In the genomic region with DNA sequence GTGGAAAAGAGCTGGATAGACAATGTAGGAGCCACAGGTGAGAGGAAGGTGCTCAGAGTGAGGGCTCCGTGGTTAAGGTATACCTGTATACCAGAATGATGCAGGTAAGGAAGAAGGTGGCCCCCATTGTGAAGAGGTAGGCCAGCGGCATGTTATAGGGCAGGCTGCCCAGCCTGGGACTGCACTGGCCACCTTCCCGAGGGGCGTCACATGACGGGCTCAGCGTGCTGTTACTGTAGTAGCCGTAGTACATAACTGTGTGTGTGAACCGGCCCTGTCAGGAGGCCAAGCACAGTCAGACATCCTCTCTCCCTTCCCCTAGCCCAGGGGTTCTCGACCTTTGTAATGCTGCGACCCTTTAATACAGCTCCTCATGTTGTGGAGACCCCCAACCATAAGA, we compare ENCODE assay signal across 28 mouse cellular contexts. TPM values are rescaled to one million over a fixed set of nuclear protein-coding genes. Genes with fewer than 3 reads are reported as not detected.
A peak's percentile ranks its signal among the peaks of the same experiment; 100 is the strongest.
DNase-seq lines count a peak whose midpoint lies in the region; ATAC-seq lines count a peak whose summit lies in the region.
"Had no signal": no experiment of that assay in that cellular context is flagged by ENCODE, and none has a peak within 500 bp of the region (broad histone marks: within the 10 kb centered on the region; RNA-seq: fewer than 3 reads in every experiment).

No protein-coding gene starts in this region.

- DNase-seq in heart, adult 11 months: peak; percentile 95
- DNase-seq in heart, postnatal 25 days (ENCODE audit: low spot score): no peak
- peak; percentile 25 for DNase-seq in heart, adult 8-10 months (ENCODE audit: low spot score)
- no peak for DNase-seq in heart, embryonic 10.5 days (ENCODE audit: low spot score)
- DNase-seq: adrenal gland, adult 2 months; adrenal gland, postnatal 14 days; cerebellum, adult 11 months; cerebellum, adult 8-10 months; embryo, embryonic 11 days; gastrocnemius, postnatal 25 days; kidney, adult 11 months; kidney, adult 8-10 months had no signal

- intact Hi-C loops in heart, postnatal 25 days (cut with DNase I): no loop called here

- WGBS in heart, embryonic 10.5 days: 90% methylated on average over 10 of the region's 10 CpGs

- no peaks in the 10 kb centered on the region for H3K27me3 ChIP-seq in heart, embryonic 10.5 days (ENCODE audit: insufficient read depth, poor library complexity, severe bottlenecking)
- no peaks in the 10 kb centered on the region for H3K27me3 ChIP-seq in megakaryocyte, embryonic 14.5 days (replicated peaks)
- H3K27me3 ChIP-seq: embryonic facial prominence, embryonic 13.5 days; heart, embryonic 13.5 days; intestine, embryonic 15.5 days had no signal

- H3K4me3 ChIP-seq in heart, embryonic 10.5 days: no peak overlapping the region
- H3K4me3 ChIP-seq in megakaryocyte, embryonic 14.5 days (replicated peaks): peak overlapping the region; percentile 65
- H3K4me3 ChIP-seq: embryonic facial prominence, embryonic 10.5 days; embryonic facial prominence, embryonic 13.5 days; erythroblast, embryonic 14.5 days; forebrain, embryonic 12.5 days; forebrain, embryonic 15.5 days; heart, embryonic 13.5 days; hindbrain, embryonic 10.5 days; hindbrain, embryonic 13.5 days; intestine, embryonic 15.5 days had no signal

- no peak overlapping the region for H3K27ac ChIP-seq in heart, embryonic 10.5 days
- H3K27ac ChIP-seq: embryonic facial prominence, embryonic 10.5 days; embryonic facial prominence, embryonic 13.5 days; forebrain, embryonic 12.5 days; forebrain, embryonic 15.5 days; heart, embryonic 13.5 days; hindbrain, embryonic 13.5 days; intestine, embryonic 15.5 days had no signal

- H3K4me1 ChIP-seq in heart, embryonic 10.5 days: peaks cover 32% of the 10 kb centered on the region
- H3K4me1 ChIP-seq in megakaryocyte, embryonic 14.5 days: peaks cover 90% of the 10 kb centered on the region

- no peaks in the 10 kb centered on the region for H3K9me3 ChIP-seq in heart, embryonic 10.5 days
- H3K9me3 ChIP-seq in megakaryocyte, embryonic 14.5 days: no peaks in the 10 kb centered on the region
- H3K9me3 ChIP-seq: embryonic facial prominence, embryonic 10.5 days; embryonic facial prominence, embryonic 13.5 days; forebrain, embryonic 12.5 days; forebrain, embryonic 15.5 days; heart, embryonic 13.5 days; hindbrain, embryonic 10.5 days; hindbrain, embryonic 13.5 days; intestine, embryonic 15.5 days had no signal

- H3K36me3 ChIP-seq in heart, embryonic 10.5 days: peaks cover 80% of the 10 kb centered on the region
- H3K36me3 ChIP-seq in megakaryocyte, embryonic 14.5 days (replicated peaks; ENCODE audit: low read length): peaks cover 91% of the 10 kb centered on the region
- H3K36me3 ChIP-seq: forebrain, embryonic 15.5 days; hindbrain, embryonic 13.5 days had no signal

- ATAC-seq in megakaryocyte, adult 5-6 weeks (ENCODE audit: poor library complexity, severe bottlenecking): no peak
- ATAC-seq: CD4-positive, CD25-positive, alpha-beta regulatory T cell, adult 4 months; forebrain, embryonic 15.5 days; hindbrain, embryonic 16.5 days; intestine, embryonic 15.5 days had no signal

RNA-seq across cellular contexts. Expression of a gene that starts 7.0 kb away (rescaled TPM):
- total RNA-seq in heart, postnatal 25 days (2021): 1 to 10 TPM; 2.9 to 3.4 TPM
- 1 to 10 TPM; 2.3 to 4.4 (median 3.6) TPM for total RNA-seq in heart, adult 8-10 months (2022)
- polyA plus RNA-seq in heart, embryonic 10.5 days (2016; fragmentation: Nextera tagmentation; extraction: Ambion mirVana): 3.7 and 3.9 TPM in 2 replicates
- 104 and 477 TPM in 2 replicates for polyA plus RNA-seq in megakaryocyte, embryonic 14.5 days (2012; ENCODE audit: insufficient read depth, low replicate concordance)
- 8.6 and 11.7 TPM in 2 replicates for total RNA-seq in megakaryocyte, adult 5-6 weeks (2015)
- total RNA-seq in megakaryocyte, adult 5-6 weeks (2017): 4.3 and 7.4 TPM in 2 replicates

RNA-seq across cellular contexts. Expression of a gene that starts 7.1 kb away (rescaled TPM):
- total RNA-seq in heart, postnatal 25 days (2021): 10 to 100 TPM; 14.4 to 18.8 TPM
- total RNA-seq in heart, adult 8-10 months (2022): 10 to 100 TPM; 11.7 to 14.6 (median 12.8) TPM
- 30.6 and 33.3 TPM in 2 replicates for polyA plus RNA-seq in heart, embryonic 10.5 days (2016; fragmentation: Nextera tagmentation; extraction: Ambion mirVana)
- 78.2 and 118 TPM in 2 replicates for polyA plus RNA-seq in megakaryocyte, embryonic 14.5 days (2012; ENCODE audit: insufficient read depth, low replicate concordance)
- 74.3 and 79.6 TPM in 2 replicates for total RNA-seq in megakaryocyte, adult 5-6 weeks (2015)
- 17.4 and 18.5 TPM in 2 replicates for total RNA-seq in megakaryocyte, adult 5-6 weeks (2017)

RNA-seq across cellular contexts. Expression of a gene that starts 22.5 kb away (rescaled TPM):
- total RNA-seq in heart, postnatal 25 days (2021): not detected
- total RNA-seq in heart, adult 8-10 months (2022): not detected
- polyA plus RNA-seq in heart, embryonic 10.5 days (2016; fragmentation: Nextera tagmentation; extraction: Ambion mirVana): 4.3 and 4.8 TPM in 2 replicates
- 17.2 and 27.7 TPM in 2 replicates for polyA plus RNA-seq in megakaryocyte, embryonic 14.5 days (2012; ENCODE audit: insufficient read depth, low replicate concordance)
- total RNA-seq in megakaryocyte, adult 5-6 weeks (2015): 0.60 TPM in 1 of 2 replicates, not detected in the other
- 0.53 TPM in 1 of 2 replicates, not detected in the other for total RNA-seq in megakaryocyte, adult 5-6 weeks (2017)
- total RNA-seq: adrenal gland, adult 2 months; gastrocnemius, adult 8-10 months; gastrocnemius, postnatal 25 days had no signal
- polyA plus RNA-seq: adrenal gland, adult 2 months; C2C12; embryonic facial prominence, embryonic 13.5 days; forebrain, embryonic 12.5 days; forebrain, embryonic 15.5 days; gonadal fat pad, adult 2 months; hindbrain, embryonic 13.5 days; hindbrain, embryonic 16.5 days had no signal

RNA-seq across cellular contexts. Expression of a gene that starts 34.5 kb away (rescaled TPM):
- 1 to 10 TPM in 1 of 2 experiments, under 1 TPM in 1; 0.36 to 1.2 TPM for total RNA-seq in heart, postnatal 25 days (2021)
- 1 to 10 TPM in 2 of 4 experiments, under 1 TPM in 1, not detected in 1; 0.63 to 1.3 (median 1.2) TPM for total RNA-seq in heart, adult 8-10 months (2022)
- polyA plus RNA-seq in heart, embryonic 10.5 days (2016; fragmentation: Nextera tagmentation; extraction: Ambion mirVana): 1.1 TPM in 2 replicates
- not detected in 2 replicates for polyA plus RNA-seq in megakaryocyte, embryonic 14.5 days (2012; ENCODE audit: insufficient read depth, low replicate concordance)
- 1.1 and 2.2 TPM in 2 replicates for total RNA-seq in megakaryocyte, adult 5-6 weeks (2015)
- 1.1 TPM in 1 of 2 replicates, not detected in the other for total RNA-seq in megakaryocyte, adult 5-6 weeks (2017)

RNA-seq across cellular contexts. Expression of a gene that starts 34.5 kb away (rescaled TPM):
- total RNA-seq in heart, postnatal 25 days (2021): 100 to 1,000 TPM; 109 to 113 TPM
- total RNA-seq in heart, adult 8-10 months (2022): 100 to 1,000 TPM; 123 to 137 (median 131) TPM
- polyA plus RNA-seq in heart, embryonic 10.5 days (2016; fragmentation: Nextera tagmentation; extraction: Ambion mirVana): 68.1 and 76.3 TPM in 2 replicates
- polyA plus RNA-seq in megakaryocyte, embryonic 14.5 days (2012; ENCODE audit: insufficient read depth, low replicate concordance): 89.2 and 120 TPM in 2 replicates
- total RNA-seq in megakaryocyte, adult 5-6 weeks (2015): 225 and 241 TPM in 2 replicates
- total RNA-seq in megakaryocyte, adult 5-6 weeks (2017): 163 and 176 TPM in 2 replicates

Comparison
In these comparisons a context has a peak if more than half of its experiments do, and no peak if none do; other contexts are left out.
1. DNase-seq: peak in heart, adult 11 months (single experiment) and heart, adult 8-10 months (single experiment); none in heart, postnatal 25 days (single experiment) and heart, embryonic 10.5 days (single experiment).